Mouse (Mus musculus) gastrocnemius, postnatal 25 days (tissue): ENCODE results near the gene Smpd2. TPM values are rescaled to one million over a fixed set of nuclear protein-coding genes. Genes with fewer than 3 reads are reported as not detected.

Experiments used
- DNase-seq: peaks from one replicate; pipeline ENCODE4 v3.0.0; 2022
- total RNA-seq, 2 experiments: library from RNA; stranded (reverse); gene quantifications; 1 replicate in 1 of 2; 2 replicates in 1 of 2; pipeline ENCODE4 v1.2.3; 2021

Smpd2 gene
- total RNA-seq, 2 experiments from 2014 or later, result 9.5 to 12.0 TPM

GRCm38 (mm10) chr10:41488877-41489276 lies 1.3 kb downstream of the Smpd2 start:
- no peak for DNase-seq

DNA sequence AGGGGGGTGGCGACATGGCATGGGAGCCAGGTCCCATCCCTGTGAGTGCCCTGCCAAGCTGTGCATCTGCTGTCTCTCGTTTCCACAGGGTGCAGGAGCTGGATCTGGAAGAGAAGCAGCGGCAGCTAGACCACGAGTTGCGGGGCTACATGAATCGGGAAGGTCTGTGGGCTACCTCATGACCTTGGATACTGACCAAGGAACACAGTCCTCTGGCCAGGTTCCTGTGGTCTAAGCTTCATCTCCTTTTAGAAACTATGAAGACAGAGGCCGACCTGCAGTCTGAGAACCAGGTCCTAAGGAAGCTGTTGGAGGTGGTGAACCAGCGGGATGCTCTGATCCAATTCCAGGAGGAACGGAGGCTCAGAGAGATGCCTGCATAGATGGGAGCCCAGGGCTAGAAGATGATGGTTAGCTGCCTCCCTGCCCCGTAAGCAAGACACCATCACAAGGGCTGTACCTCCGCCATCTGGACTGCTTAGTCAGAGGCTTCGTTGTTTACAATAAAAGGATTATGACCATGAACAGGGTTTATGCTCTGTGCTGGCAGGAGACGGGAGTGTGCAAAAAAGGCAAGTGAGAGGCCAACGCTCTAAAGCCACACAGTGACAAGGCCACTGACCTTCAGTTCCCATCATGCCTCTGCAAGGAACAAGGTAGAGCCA lies 3.5 kb downstream of the Smpd2 start:
- DNase-seq, result no peak

DNA sequence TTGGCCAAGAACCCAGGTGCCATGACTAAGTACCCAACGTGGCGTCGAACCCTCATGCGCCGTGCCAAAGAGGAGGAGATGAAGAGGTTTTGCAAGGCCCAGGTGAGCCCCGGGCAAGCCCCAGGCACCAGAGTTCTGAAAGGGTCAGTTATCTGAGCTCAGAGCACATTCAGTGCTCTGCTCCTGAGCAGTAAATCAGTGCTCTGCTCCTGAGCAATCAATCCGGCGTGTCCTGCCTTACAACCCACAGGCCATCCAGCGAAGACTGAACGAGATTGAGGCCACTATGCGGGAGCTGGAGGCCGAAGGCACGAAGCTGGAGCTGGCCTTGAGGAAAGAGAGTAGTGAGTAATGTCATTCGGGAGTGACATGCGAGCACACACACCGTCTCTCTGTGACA lies 4.4 kb downstream of the Smpd2 start:
- no peak for DNase-seq

- DNase-seq, result no peak
Observed at GRCm38 (mm10) chr10:41482446-41482845, 7.7 kb downstream of the Smpd2 start.

GRCm38 (mm10) chr10:41480938-41481880 lies 9.0 kb downstream of the Smpd2 start:
- DNase-seq, result no peak

DNA sequence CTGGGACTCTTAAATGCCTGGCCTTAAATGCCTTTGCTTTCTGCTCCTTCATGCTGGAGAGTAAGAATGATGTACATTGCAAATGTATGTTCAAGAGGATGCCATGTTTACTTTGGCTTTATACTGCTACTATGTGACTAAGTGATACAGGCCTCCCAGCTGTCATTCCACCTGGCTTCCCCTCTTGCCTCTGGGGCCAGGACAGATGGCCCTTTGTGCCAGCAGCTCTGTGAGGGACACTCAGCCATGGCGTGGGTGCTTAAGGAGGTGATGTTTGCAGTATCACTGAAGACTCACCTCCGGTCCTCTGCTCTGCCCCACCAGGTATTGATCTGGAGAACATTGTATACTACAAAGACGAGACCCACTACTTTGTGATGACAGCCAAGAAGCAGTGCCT lies 10.2 kb downstream of the Smpd2 start:
- DNase-seq, result no peak

- DNase-seq, result peak; percentile 84
Observed at GRCm38 (mm10) chr10:41477278-41478181, 12.6 kb downstream of the Smpd2 start.

GRCm38 (mm10) chr10:41477018-41477277 lies 13.2 kb downstream of the Smpd2 start:
- no peak for DNase-seq

DNA sequence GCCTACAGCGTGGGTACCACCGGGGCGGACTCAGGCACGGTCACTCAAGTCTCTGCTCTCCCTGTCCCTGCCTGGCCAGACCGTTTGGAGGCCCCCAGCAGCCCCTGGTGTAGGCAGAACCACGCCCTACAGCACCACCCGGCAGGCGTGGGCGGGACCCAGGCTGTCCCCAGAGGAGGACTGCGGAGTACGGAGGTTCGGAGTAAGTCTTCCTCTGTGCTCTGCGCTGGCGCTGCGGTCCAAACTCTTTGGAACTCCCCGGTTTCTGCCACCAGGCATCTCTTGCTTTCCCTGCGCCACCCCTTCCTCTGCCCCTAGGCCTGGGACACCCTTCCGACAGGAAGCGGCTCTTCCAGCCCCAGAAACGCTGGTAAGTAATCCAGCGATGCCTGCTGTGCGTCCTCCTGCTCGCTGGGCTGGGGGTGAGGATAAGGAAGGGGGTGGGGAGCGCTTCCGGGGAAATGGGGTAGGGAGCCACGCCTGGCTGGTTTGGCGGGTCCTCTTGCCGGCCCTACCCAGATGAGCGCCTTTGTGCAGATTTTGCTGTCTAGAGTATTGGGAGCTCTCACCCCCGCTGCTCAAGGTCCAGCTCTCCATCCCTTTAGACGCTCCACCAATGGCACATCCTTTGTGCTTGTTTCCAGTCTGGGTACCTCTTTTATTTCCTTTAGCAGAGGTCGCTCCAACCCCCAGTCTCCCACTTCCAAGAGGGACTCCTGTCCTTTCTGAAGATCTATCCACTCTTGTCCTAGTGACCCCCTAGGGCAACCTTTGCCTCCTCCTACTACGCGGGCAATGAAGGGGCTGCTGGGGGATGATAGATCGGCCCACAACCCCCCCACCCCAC lies 13.8 kb downstream of the Smpd2 start, which contains the start of gene Mical1:
TSS of gene Mical1 (plus strand) at position 144 of the 847 bp plus-strand sequence.
- peak; percentile 75 for DNase-seq

DNA sequence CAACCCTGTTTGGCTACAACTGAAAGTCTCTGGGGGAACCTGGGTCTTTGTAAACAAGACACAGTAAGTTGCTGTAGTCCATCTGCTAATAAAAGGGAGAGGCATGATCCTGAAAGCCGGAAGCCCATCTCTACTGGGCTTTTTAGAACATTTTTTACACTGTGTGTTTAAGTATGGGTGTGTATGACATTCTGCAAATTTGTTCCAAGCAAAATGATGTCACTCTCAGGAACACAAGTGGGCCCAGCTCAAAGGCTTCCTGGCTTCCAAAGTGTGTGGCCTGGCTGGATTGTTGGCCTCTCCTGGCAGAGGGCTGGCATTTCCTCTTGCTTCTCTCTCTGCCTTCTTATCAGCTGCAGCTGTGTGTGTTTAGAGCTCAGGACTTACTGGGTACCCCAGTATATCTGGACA lies 15.2 kb downstream of the Smpd2 start:
- no peak for DNase-seq

GRCm38 (mm10) chr10:41473782-41474468 lies 16.2 kb downstream of the Smpd2 start:
- DNase-seq, result no peak

DNA sequence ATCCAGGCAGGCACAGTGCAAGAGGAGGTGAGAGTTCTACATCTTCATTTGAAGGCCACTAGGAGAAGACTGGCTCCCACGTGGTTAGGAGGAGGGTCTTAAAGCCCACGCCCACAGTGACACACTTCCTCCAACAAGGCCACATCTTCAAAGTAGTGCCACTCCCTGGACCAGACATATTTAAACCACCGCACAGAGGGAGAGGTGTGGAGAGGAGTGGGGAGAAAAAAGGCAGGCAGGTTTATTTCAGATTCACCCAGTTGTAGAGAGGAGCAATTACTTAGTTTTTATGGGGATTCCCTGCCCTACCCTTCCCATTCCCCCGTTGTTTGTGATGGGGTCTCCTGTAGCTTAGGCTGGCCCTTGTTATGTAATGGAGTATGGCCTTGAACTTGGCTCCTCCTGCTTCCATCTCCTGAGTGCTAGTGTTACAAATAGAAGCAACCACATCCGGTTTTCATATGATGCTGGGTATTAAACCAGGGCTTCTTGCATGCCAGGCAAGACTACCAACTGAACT lies 17.1 kb downstream of the Smpd2 start:
- no peak for DNase-seq

DNA sequence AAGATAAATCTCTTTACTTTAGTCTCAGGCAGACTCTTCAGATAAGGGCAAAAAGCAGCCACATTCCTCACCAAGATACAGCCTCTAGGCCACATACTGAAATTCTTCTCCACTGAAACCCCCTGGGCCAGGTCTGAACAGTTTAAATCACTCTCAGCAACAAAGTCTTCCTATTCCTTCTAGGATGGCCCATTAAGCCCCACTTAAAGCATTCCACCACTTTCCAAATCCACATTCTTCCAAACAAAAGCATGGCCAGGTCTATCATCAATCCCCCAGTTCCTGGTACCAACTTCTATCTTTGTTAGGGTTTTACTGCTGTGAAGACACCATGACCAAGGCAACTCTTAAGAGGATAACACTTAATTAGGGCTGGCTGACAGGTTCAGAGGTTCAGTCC lies 17.6 kb downstream of the Smpd2 start:
- no peak for DNase-seq

GRCm38 (mm10) chr10:41470693-41471092 lies 19.5 kb downstream of the Smpd2 start:
- no peak for DNase-seq

- DNase-seq, result no peak
Observed at GRCm38 (mm10) chr10:41467325-41467724, 22.8 kb downstream of the Smpd2 start.

DNA sequence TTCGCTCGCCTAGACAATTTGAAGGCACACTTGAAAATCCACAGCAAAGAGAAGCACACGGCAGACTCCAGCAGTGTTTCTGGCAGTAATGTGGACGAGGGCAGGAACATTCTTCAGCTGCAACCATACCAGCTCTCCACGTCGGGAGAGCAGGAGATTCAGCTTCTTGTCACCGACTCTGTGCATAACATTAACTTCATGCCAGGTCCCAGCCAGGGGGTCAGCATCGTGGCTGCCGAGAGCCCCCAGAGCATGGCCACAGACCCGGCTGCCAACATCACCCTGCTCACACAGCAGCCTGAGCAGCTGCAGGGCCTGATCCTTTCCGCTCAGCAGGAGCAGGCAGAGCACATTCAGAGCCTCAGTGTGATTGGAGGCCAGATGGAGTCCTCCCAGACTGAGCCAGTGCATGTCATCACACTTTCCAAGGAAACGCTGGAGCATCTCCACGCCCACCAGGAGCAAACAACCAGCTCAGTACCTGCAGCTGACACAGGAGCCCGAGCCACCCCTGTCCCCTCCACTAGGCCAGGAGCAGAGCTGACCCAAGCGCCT lies 25.7 kb downstream of the Smpd2 start:
- DNase-seq, result no peak

DNA sequence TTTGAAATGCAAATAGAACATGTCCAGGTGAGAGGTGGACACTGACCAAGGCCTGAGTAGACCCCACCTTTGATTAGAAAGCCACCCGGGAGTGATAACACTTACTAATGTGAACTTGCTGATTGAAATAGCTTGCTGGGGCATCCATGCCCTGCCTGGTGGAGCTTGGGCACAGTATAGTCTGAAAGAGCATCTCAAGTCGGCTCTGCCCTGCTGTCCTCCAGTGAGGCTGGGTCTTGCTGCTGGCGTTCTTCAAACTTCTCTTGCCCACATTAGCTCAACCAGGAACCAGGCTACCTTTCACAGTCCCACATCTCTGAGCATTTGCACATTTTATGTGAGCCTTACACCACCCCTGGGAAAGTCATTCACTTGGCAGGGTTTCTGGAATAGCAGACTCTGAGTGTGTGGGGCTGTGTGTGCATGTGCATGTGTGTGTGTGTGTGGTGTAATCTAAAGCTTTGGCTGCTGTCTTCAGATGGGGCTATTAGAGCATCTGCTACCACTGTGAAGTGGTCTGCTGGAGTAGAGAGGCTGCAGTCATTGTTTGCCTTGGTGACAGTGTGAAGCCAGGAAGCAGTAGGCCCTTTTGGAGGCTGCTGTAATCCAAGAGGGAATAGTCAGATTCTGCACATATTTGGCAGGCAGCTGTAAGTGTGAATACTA lies 29.0 kb downstream of the Smpd2 start:
- DNase-seq, result no peak

GRCm38 (mm10) chr10:41460501-41460900 lies 29.7 kb downstream of the Smpd2 start:
- no peak for DNase-seq

DNA sequence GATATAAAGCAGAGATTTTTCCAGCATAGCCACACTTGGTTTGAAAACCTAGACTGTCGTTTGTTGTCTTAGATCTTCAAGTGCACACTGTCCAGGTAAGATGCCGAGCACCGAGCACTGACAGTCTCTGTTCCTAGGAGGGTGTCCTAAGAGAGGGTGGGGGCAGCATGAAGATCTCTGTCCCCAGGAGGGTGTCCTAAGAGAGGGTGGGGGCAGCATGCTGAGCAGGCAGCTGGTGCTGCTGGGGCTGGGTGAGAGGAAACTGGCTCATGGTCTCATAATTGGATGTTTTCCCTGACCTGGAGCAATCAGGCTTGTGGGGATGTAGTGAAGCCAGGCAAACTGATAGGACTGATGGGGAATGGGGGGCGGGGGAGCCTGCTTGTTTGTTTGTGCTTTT lies 30.2 kb downstream of the Smpd2 start:
- DNase-seq, result no peak

- DNase-seq, result no peak
Observed at GRCm38 (mm10) chr10:41452791-41453190, 37.4 kb downstream of the Smpd2 start.
